Mouse (Mus musculus) stomach, postnatal 0 days (tissue): ENCODE measurements around the gene Cirbp.

Experiments
- CTCF ChIP-seq: IDR thresholded peaks from 2 replicates; pipeline ENCODE4 v1.5.1; 2016; ENCODE audit warnings: antibody characterized with exemption, low read depth, mild to moderate bottlenecking, moderate library complexity
- EP300 ChIP-seq: optimal IDR thresholded peaks from 2 replicates; pipeline ENCODE3; 2016; ENCODE audit warnings: antibody characterized with exemption

DNA sequence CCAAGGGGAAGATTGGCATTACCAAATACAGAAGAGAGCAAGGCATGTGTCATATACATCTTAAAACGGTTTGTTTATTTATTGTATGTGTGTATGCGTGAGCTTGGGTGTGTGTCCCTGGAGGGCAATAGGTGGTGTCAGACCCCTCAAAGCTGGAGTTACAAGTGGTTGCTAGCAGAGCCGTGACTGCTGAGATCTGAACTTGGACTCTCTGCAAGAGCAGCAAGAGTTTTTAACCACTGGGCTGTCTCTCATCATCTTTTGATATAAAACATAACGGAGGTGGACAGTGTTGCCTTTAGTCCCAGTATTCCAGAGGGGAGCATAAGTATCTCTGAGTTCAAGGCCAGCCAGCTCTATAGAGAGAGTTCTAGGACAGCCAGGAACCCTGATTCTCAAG, 42.5 kb downstream of the Cirbp start:
- TF ChIP-seq CTCF, result no peak
- TF ChIP-seq EP300, result no peak
